Mouse (Mus musculus) effector memory CD4-positive, alpha-beta T cell, adult 5 months (primary cell): ENCODE measurements around the gene Snx13. TPM values are rescaled to one million over a fixed set of nuclear protein-coding genes. Genes with fewer than 3 reads are reported as not detected.

Experiments
- polyA plus RNA-seq: library from polyadenylated mRNA; unstranded; fragments of 100-300 nt; shearing (Covaris generic); gene quantifications from one replicate; pipeline ENCODE4 v1.2.1, GENCODE M21; 2017

Snx13 gene
- 25.0 TPM for polyA plus RNA-seq

GRCm38 (mm10) chr12:35046999-35047319 lies at the start of gene Snx13:
Gene Snx13, plus strand, starts transcription at chr12:35047186.

Other genes with a start within 250 kb of the Snx13 start
- 0.11 TPM for gene Hdac9, start 130.1 kb upstream of the Snx13 start, polyA plus RNA-seq
- not detected for gene Prps1l1, start 62.4 kb upstream of the Snx13 start, polyA plus RNA-seq